ENCODE assay signal across 9 mouse cellular contexts in the genomic region with DNA sequence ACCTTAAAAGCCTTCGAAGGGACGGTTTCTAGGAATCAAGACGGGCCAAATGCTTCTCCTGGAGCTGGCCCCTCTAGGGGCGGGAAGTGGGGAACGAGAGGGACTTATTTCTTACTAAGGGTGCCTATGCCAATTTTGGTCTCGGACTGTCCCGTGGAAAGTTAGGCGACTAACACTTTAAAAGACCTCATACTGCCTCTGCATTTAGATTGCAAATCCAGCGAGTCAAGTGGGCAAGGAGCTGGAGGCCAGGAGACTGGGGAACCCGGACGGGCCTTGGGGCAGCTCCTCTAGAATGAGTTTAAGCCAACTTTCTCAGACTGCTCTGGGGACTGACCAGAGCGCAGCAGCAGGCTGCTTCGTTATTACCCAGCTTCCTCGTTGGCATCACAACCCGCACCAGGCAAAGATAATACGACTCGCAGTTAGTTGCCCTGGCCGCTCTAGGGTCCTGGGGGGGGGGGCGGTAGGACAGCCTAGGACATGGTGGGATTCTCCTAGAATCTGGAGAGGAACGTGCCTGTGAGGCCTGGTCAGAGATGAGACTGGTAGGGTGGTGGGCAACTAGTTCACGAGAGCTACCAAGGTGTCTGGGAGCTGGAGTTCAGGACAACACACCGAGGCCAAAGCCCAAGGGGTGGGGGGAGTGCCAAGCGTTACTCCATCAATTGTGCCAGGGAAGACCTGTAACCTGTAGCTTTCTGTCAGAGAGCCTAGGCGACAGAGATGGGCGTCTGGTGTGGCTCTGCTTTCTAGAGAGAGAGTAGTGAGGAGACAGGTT. TPM values are rescaled to one million over a fixed set of nuclear protein-coding genes. Genes with fewer than 3 reads are reported as not detected.
DNase-seq lines count a peak whose midpoint lies in the region; ATAC-seq lines count a peak whose summit lies in the region.
"Had no signal": no experiment of that assay in that cellular context is flagged by ENCODE, and none has a peak within 500 bp of the region (broad histone marks: within the 10 kb centered on the region; RNA-seq: fewer than 3 reads in every experiment).

No protein-coding gene starts in this region.

- peaks cover 40% of the 10 kb centered on the region for H3K4me1 ChIP-seq in hindbrain, embryonic 13.5 days (replicated peaks)
- peaks cover 40% of the 10 kb centered on the region for H3K4me1 ChIP-seq in midbrain, embryonic 15.5 days

- peak overlapping the region; percentile 52 for H3K4me2 ChIP-seq in hindbrain, embryonic 13.5 days
- peak overlapping the region; percentile 47 for H3K4me2 ChIP-seq in midbrain, embryonic 15.5 days

- H3K27ac ChIP-seq in hindbrain, embryonic 13.5 days, result no peak overlapping the region
- no peak overlapping the region for H3K27ac ChIP-seq in midbrain, embryonic 15.5 days

- WGBS in hindbrain, embryonic 13.5 days, result 2% methylated on average over 25 of the region's 25 CpGs
- 3% methylated on average over 25 of the region's 25 CpGs for WGBS in midbrain, embryonic 15.5 days

- intact Hi-C loops in heart, postnatal 14 days (cut with DNase I), result loop anchor here (1.0 to 10.0 kb wide), 4 partner anchors 231 to 1751 kb away; a partner anchor contains a TSS
- intact Hi-C loops in gastrocnemius, postnatal 14 days (cut with DNase I; ENCODE audit: low total_unique reads), result no loop called here

- no peak overlapping the region for H3K4me3 ChIP-seq in hindbrain, embryonic 13.5 days
- H3K4me3 ChIP-seq in midbrain, embryonic 15.5 days, result no peak overlapping the region; the same call in 1 of the 2 replicates

- no peaks in the 10 kb centered on the region for H3K36me3 ChIP-seq in hindbrain, embryonic 13.5 days
- H3K36me3 ChIP-seq in midbrain, embryonic 15.5 days (replicated peaks), result no peaks in the 10 kb centered on the region

- no peaks in the 10 kb centered on the region for H3K9me3 ChIP-seq in hindbrain, embryonic 13.5 days
- H3K9me3 ChIP-seq in midbrain, embryonic 15.5 days, result no peaks in the 10 kb centered on the region

- DNase-seq in heart, adult 11 months, result peak; percentile 75
- no peak for DNase-seq in heart, postnatal 14 days
- DNase-seq in right cerebral cortex, postnatal 4 days, result peak; percentile 25
- no peak for DNase-seq in right cerebral cortex, postnatal 36 days (ENCODE audit: low spot score in 2 of 2)
- DNase-seq in gastrocnemius, postnatal 14 days, result no peak
- DNase-seq in frontal cortex, postnatal 25 days (ENCODE audit: low spot score in 2 of 2), result no peak

- no peak overlapping the region for H3K9ac ChIP-seq in hindbrain, embryonic 13.5 days
- no peak overlapping the region for H3K9ac ChIP-seq in midbrain, embryonic 15.5 days

- peaks cover 64% of the 10 kb centered on the region for H3K27me3 ChIP-seq in hindbrain, embryonic 13.5 days
- H3K27me3 ChIP-seq in midbrain, embryonic 15.5 days (replicated peaks), result peaks cover 48% of the 10 kb centered on the region

- no peak for ATAC-seq in hindbrain, embryonic 13.5 days (ENCODE audit: low FRiP score)
- ATAC-seq in midbrain, embryonic 15.5 days (replicated peaks), result no peak
- ATAC-seq: activated CD4-positive, CD25-positive, alpha-beta regulatory T cell, adult 4 months had no signal

RNA-seq across cellular contexts. Expression of a gene that starts 2.2 kb away (rescaled TPM):
- under 1 TPM; 0.49 to 0.69 TPM for total RNA-seq in heart, postnatal 14 days (2021)
- polyA plus RNA-seq in hindbrain, embryonic 13.5 days (2015; fragmentation: Nextera tagmentation; extraction: Ambion mirVana), result 0.87 and 1.1 TPM in 2 replicates
- polyA plus RNA-seq in midbrain, embryonic 15.5 days (2015; fragmentation: Nextera tagmentation; extraction: Ambion mirVana), result 0.80 and 1.2 TPM in 2 replicates
- total RNA-seq in gastrocnemius, postnatal 14 days (2021), result under 1 TPM; 0.35 to 0.40 TPM

Comparison
In these comparisons a context has a peak if more than half of its experiments do, and no peak if none do; other contexts are left out.
1. DNase-seq: peak in heart, adult 11 months (single experiment) and right cerebral cortex, postnatal 4 days (single experiment); none in heart, postnatal 14 days (0 of 2), right cerebral cortex, postnatal 36 days (0 of 2), gastrocnemius, postnatal 14 days (single experiment) and frontal cortex, postnatal 25 days (0 of 2).